Mouse (Mus musculus): Measurements from ENCODE around the gene Olfr692.

Gene Olfr692

GRCm38 (mm10) chr7:105406322-105406721 is 38.3 kb downstream of the Olfr692 start:
- no peak for DNase-seq

GRCm38 (mm10) chr7:105411874-105412632 is 44.0 kb downstream of the Olfr692 start:
- DNase-seq = peak; percentile 59

DNA sequence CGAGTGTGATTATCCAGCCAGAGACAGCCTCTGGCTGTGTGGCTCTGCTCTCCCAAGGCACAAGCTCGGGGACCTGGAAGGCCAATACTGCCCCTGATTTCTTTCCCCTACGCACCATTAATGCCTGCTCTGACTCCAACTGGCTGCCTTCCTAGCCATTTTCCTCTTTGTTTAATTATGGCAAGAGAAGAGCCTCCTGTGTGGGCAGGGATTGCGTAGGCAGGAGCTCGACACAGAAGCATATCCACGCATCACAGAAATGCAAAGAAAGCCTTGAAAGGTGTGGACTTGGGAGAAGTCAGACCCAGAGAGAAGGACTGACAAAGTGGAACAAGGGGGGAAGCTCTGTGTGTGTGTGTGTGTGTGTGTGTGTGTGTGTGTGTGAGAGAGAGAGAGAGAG is 46.4 kb downstream of the Olfr692 start:
- DNase-seq = no peak

DNA sequence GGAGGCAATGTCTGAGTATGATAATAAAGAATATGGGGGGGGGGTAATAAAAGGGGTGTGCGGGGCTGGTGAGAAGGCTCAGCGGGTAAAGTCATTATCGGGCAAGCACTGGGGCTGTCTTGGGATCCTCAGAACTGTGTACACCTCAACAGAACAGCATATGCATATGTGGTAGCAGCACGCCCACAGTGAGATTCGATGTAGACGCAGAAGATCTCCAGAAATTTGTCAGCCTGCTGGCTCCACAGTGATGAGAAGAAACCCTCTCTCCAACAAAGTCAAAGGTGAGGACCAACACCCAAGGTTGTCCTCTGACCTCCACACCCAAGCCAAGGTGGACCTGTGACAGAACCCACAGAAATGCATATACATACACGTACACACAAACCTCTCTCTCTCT is 48.5 kb downstream of the Olfr692 start:
- no peak for DNase-seq

DNA sequence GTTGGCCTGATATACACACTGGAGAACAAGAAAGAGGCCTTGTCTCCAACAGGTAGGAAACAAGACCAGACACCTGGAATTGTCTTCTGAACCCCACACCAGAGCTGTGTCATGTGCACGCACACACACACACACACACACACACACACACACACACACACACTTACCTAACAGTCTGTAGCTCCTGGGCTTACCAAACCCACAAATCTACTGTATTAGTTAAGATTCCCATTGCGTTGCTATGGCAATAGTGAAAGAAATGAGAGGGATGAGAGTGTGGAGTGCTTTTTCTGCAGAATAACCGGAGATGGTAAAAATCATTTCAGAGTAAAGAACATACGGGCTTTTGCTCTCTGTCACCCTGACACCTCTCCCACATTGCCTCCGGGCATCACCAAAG is 50.1 kb downstream of the Olfr692 start:
- no peak for DNase-seq
